Mouse (Mus musculus) limb, embryonic 11.5 days (tissue): Measurements from ENCODE around the gene Tarbp2. TPM values are rescaled to one million over a fixed set of nuclear protein-coding genes. Genes with fewer than 3 reads are reported as not detected.

Experiments used
- ATAC-seq: fragments of 200-750 bp; cut with Nextera tagmentation; 2 replicates; pipeline ENCODE4 v1.8.0; 2017; ENCODE audit warnings: low read depth; ENCODE audit not compliant: insufficient number of reproducible peaks, low FRiP score, low TSS enrichment
- DNase-seq: peaks from one replicate; pipeline ENCODE4 v3.0.0-alpha.2; 2015; ENCODE audit warnings: low spot score
- H3K27ac ChIP-seq: fragments of 300-500 bp; sonication (generic); replicated peaks from 2 replicates; pipeline ENCODE4 v1.5.1; 2014; ENCODE audit warnings: low read depth, mild to moderate bottlenecking, low read length
- H3K27me3 ChIP-seq: fragments of 300-500 bp; sonication (generic); 2 replicates; pipeline ENCODE4 v1.6.1; 2014; ENCODE audit warnings: mild to moderate bottlenecking, low read length, mixed read lengths; ENCODE audit not compliant: control insufficient read depth, insufficient read depth
- H3K36me3 ChIP-seq: fragments of 300-500 bp; sonication (generic); 2 replicates; pipeline ENCODE4 v1.6.1; 2014; ENCODE audit warnings: mild to moderate bottlenecking, low read length, moderate library complexity, mixed read lengths; ENCODE audit not compliant: control insufficient read depth, insufficient read depth
- H3K4me1 ChIP-seq: fragments of 300-500 bp; sonication (generic); 2 replicates; pipeline ENCODE4 v1.6.1; 2014; ENCODE audit warnings: low read length, mixed read lengths; ENCODE audit not compliant: control insufficient read depth, insufficient read depth
- H3K4me2 ChIP-seq: fragments of 300-500 bp; sonication (generic); 2 replicates; pipeline ENCODE4 v1.6.1; 2014; ENCODE audit warnings: low read depth, mild to moderate bottlenecking, moderate library complexity; ENCODE audit not compliant: severe bottlenecking
- H3K4me3 ChIP-seq: fragments of 300-500 bp; sonication (generic); 2 replicates; pipeline ENCODE4 v1.5.1; 2014; ENCODE audit warnings: low read depth, low read length
- H3K9ac ChIP-seq: fragments of 300-500 bp; sonication (generic); 2 replicates; pipeline ENCODE4 v1.6.1; 2014; ENCODE audit warnings: mild to moderate bottlenecking, low read length
- H3K9me3 ChIP-seq: fragments of 300-500 bp; sonication (generic); 2 replicates; pipeline ENCODE4 v1.6.1; 2016; ENCODE audit warnings: low read length; ENCODE audit not compliant: control insufficient read depth
- WGBS: fragments of 180-500 bp; shearing (Covaris S2); extraction: QIAGEN DNeasy Blood & Tissue Kit; methylation state at CpG from one replicate; pipeline ENCODE4 v1.1.7; 2014; 5-methylcytosine and 5-hydroxymethylcytosine counted together
- polyA plus RNA-seq: library from polyadenylated mRNA; unstranded; fragments of >200 nt; fragmentation: Nextera tagmentation; extraction: Ambion mirVana; gene quantifications from 2 replicates; pipeline ENCODE4 v1.2.1, GENCODE M21; 2014

The Tarbp2 gene
- polyA plus RNA-seq, 1 experiment from 2014 or later: 109 TPM

GRCm38 (mm10) chr15:102508336-102508735, 9.7 kb upstream of the Tarbp2 start:
- Histone ChIP-seq H3K4me1 (peaks cover 28% of the 10 kb centered on the region), H3K27ac (no peak overlapping the region), H3K4me3 (no peak overlapping the region), H3K4me2 (no peak overlapping the region), H3K9me3 (no peaks in the 10 kb centered on the region), H3K36me3 (peaks cover 9% of the 10 kb centered on the region; the same call in 1 of the 2 replicates), H3K27me3 (no peaks in the 10 kb centered on the region), H3K9ac (no peak overlapping the region)
- WGBS: 89% methylated on average over 3 of the region's 3 CpGs
- ATAC-seq: no peak
- DNase-seq: no peak

- DNase-seq (no peak), ATAC-seq (peak; percentile 18; the same call in 1 of the 2 replicates)
- no peaks in the 10 kb centered on the region for H3K9me3 ChIP-seq
- H3K4me2 ChIP-seq: peak overlapping the region; percentile 92
- peak overlapping the region; percentile 24; the same call in 1 of the 2 replicates for H3K27ac ChIP-seq
- WGBS: 7% methylated on average over 9 of the region's 9 CpGs
- H3K9ac ChIP-seq: peak overlapping the region; percentile 60
- no peaks in the 10 kb centered on the region for H3K27me3 ChIP-seq
- peaks cover 28% of the 10 kb centered on the region for H3K4me1 ChIP-seq
- no peaks in the 10 kb centered on the region for H3K36me3 ChIP-seq
- peak overlapping the region; percentile 60 for H3K4me3 ChIP-seq
Observed at GRCm38 (mm10) chr15:102510110-102510509, 7.9 kb upstream of the Tarbp2 start.

DNA sequence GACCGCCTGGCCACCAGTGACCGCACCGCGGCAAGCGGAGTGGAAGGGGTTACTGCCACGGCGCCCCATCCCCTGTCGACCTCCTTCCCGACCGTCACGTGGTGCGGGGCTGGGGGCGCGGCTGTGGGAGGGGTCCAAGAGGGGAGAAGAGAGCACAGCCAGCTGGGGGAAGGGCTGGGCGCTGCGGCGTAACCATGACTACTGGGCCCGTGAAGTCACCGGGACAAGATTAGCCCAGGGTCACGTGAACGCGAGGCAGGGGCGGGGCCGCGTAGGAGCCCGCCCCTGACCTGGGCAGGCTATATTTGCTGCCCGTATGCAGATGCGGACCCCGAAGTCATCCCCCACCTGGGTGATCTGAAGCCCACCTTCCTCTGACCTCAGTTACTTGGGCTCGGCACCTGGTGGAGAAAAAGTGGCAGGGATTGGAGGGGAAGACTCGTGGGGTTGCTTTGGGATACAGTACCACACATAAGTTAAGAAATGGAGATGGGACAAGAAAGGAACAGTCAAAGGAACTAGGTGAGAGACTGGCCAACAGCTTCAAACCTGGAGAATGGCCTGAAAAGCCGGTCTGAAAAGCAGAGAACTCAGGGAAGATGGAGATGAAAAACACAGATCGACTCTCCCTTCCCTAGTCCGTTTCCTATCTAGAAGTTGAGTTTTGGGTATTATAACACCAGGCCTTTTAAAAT, 7.3 kb upstream of the Tarbp2 start:
- DNase-seq (peak; percentile 97), ATAC-seq (peak; percentile 93)
- Histone ChIP-seq H3K36me3 (no peaks in the 10 kb centered on the region), H3K9ac (peak overlapping the region; percentile 60), H3K4me1 (peaks cover 28% of the 10 kb centered on the region), H3K4me3 (peak overlapping the region; percentile 60), H3K27ac (peak overlapping the region; percentile 24; the same call in 1 of the 2 replicates), H3K9me3 (no peaks in the 10 kb centered on the region), H3K27me3 (no peaks in the 10 kb centered on the region), H3K4me2 (peak overlapping the region; percentile 92)
- 3% methylated on average over 34 of the region's 34 CpGs for WGBS

- no peak overlapping the region; the same call in 1 of the 2 replicates for H3K27ac ChIP-seq
- H3K4me3 ChIP-seq: no peak overlapping the region
- H3K27me3 ChIP-seq: no peaks in the 10 kb centered on the region
- no peaks in the 10 kb centered on the region for H3K36me3 ChIP-seq
- H3K4me2 ChIP-seq: peak overlapping the region; percentile 92
- ATAC-seq (no peak), DNase-seq (peak; percentile 47)
- H3K9ac ChIP-seq: no peak overlapping the region
- peaks cover 28% of the 10 kb centered on the region for H3K4me1 ChIP-seq
- WGBS: 6% methylated on average over 6 of the region's 6 CpGs
- no peaks in the 10 kb centered on the region for H3K9me3 ChIP-seq
Observed at GRCm38 (mm10) chr15:102511285-102511833, 6.6 kb upstream of the Tarbp2 start.

DNA sequence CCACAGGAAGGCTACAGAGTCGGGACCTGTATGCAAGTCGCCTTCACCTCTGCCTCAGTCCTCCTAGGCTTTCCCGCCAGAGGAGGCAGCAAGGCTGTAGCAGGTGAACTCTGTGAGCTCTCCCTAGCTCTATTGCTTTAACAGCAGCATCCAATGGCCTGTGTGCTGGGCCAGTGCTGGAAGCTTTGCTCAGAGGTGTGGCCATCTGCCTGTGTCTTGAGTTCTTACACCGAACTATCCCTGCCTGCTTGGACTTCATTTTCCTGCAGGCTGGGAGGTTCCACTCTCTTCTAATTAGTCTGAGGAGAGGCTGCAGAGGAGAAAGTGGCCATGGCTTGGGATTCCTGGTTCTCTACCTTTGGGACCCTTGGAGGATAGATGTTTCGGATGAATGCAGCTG, 6.0 kb upstream of the Tarbp2 start:
- DNase-seq (no peak), ATAC-seq (no peak)
- Histone ChIP-seq H3K9ac (no peak overlapping the region; the same call in 1 of the 2 replicates), H3K36me3 (no peaks in the 10 kb centered on the region), H3K4me1 (peaks cover 28% of the 10 kb centered on the region), H3K27me3 (no peaks in the 10 kb centered on the region), H3K27ac (no peak overlapping the region; the same call in 1 of the 2 replicates), H3K4me2 (peak overlapping the region; percentile 92; the same call in 1 of the 2 replicates), H3K4me3 (no peak overlapping the region), H3K9me3 (no peaks in the 10 kb centered on the region)
- WGBS: 23% methylated on average over 5 of the region's 5 CpGs

DNA sequence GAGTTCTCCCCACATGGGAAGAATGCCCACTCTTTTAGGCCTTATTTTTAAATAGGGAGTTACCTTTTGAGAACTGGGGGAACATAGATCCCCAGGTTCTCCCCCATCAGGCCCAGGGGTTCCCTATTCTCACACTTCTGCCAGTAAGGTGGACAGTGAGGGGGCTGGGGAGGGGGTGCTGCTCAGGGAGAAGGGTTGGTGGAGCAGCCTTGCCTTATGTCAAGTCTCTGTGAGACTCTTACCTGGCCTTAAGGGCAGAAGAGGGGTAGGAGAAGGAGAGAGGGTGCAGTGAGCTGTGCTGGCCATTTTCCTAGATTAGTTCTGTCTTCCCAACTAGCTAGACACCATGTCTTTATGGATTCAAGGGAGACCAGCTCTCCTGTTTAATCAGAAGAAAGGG, 5.5 kb upstream of the Tarbp2 start:
- Histone ChIP-seq H3K27ac (no peak overlapping the region), H3K4me3 (no peak overlapping the region), H3K36me3 (no peaks in the 10 kb centered on the region), H3K4me1 (peaks cover 28% of the 10 kb centered on the region), H3K4me2 (no peak overlapping the region), H3K27me3 (no peaks in the 10 kb centered on the region), H3K9me3 (no peaks in the 10 kb centered on the region), H3K9ac (no peak overlapping the region; the same call in 1 of the 2 replicates)
- DNase-seq (no peak), ATAC-seq (no peak)

DNA sequence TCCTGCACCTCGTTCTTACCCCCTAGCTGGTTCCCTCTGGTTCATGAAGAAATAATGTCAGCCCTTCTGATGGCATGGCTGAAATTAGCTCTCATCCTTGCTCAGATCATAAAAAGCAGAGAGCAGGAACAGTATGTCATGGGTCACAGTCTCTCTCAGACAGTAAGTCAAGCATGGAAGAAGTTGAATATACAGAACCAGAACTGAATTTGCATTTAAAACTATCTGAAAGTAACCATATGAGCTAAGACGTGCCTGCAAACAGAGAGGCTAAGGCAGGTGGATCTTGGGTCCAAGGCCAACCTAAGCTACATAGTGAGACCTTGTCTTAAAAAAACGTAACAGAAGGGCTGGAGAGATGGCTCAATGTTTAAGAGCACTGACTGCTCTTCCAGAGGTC, 5.0 kb upstream of the Tarbp2 start:
- no peak for DNase-seq
- Histone ChIP-seq H3K36me3 (no peaks in the 10 kb centered on the region), H3K4me3 (no peak overlapping the region), H3K27ac (no peak overlapping the region), H3K4me1 (peaks cover 28% of the 10 kb centered on the region), H3K27me3 (no peaks in the 10 kb centered on the region), H3K9me3 (no peaks in the 10 kb centered on the region), H3K9ac (no peak overlapping the region), H3K4me2 (no peak overlapping the region)
- WGBS: 70% methylated on average over 3 of the region's 3 CpGs
- no peak for ATAC-seq

DNA sequence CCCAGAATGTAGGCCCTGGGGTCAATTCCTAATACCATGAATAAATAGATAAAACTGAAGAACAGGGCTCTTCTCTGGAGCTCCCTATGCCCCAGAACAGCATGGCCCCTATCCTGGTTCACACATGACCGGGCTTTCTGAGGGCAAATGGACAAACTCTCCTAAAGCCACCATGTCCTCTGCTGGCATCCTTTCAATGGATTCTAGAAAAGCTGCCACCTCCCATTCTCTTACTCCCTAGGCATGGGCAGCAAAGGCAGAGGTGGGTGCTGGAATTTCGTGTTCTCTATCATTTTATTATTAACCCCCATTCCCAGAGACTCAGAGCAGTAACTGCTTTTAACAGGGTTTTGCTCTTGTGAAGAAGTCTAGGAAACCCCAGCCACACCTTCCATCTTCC, 2.7 kb upstream of the Tarbp2 start:
- Histone ChIP-seq H3K36me3 (no peaks in the 10 kb centered on the region), H3K4me1 (peaks cover 25% of the 10 kb centered on the region), H3K27ac (no peak overlapping the region), H3K4me3 (0 out of 2 replicates have a peak overlapping the region, but pooled peaks have one; percentile 66), H3K4me2 (no peak overlapping the region; the same call in 1 of the 2 replicates), H3K27me3 (no peaks in the 10 kb centered on the region), H3K9me3 (no peaks in the 10 kb centered on the region), H3K9ac (no peak overlapping the region)
- WGBS: 91% methylated on average over 2 of the region's 2 CpGs
- no peak for DNase-seq
- ATAC-seq: no peak
